Mouse (Mus musculus): ENCODE measurements around the gene Esr2.

Gene Esr2

GRCm38 (mm10) chr12:76085956-76086905, 90.8 kb downstream of the Esr2 start:
- DNase-seq (ENCODE audit: low spot score in 2 of 2) = no peak

GRCm38 (mm10) chr12:76085066-76085465, 92.0 kb downstream of the Esr2 start:
- DNase-seq (ENCODE audit: low spot score in 2 of 2) = no peak

- DNase-seq (ENCODE audit: low spot score in 2 of 2) = no peak
Measured at GRCm38 (mm10) chr12:76081557-76082211, 95.4 kb downstream of the Esr2 start.

GRCm38 (mm10) chr12:76080876-76081556, 96.0 kb downstream of the Esr2 start:
- DNase-seq (ENCODE audit: low spot score in 2 of 2) = no peak

- no peak for DNase-seq (ENCODE audit: low spot score in 2 of 2)
Measured at GRCm38 (mm10) chr12:76073981-76074380, 103.1 kb downstream of the Esr2 start.

GRCm38 (mm10) chr12:76073066-76073826, 103.8 kb downstream of the Esr2 start:
- no peak for DNase-seq (ENCODE audit: low spot score in 2 of 2)

GRCm38 (mm10) chr12:76071935-76072849, 104.9 kb downstream of the Esr2 start:
- DNase-seq (ENCODE audit: low spot score in 2 of 2) = no peak
